Mouse (Mus musculus): ENCODE results near the gene Agmat.
A peak's percentile ranks its signal among the peaks of the same experiment; 100 is the strongest.

Gene Agmat

GRCm38 (mm10) chr4:141779828-141780227 lies 33.4 kb downstream of the Agmat start:
- peak; percentile 75 to 85 for DNase-seq (ENCODE audit: low spot score in 2 of 2)

GRCm38 (mm10) chr4:141781201-141781985 lies 34.9 kb downstream of the Agmat start:
- no peak for DNase-seq (ENCODE audit: low spot score in 2 of 2)

- no peak for DNase-seq (ENCODE audit: low spot score in 2 of 2)
Measured at GRCm38 (mm10) chr4:141784835-141785234, 38.4 kb downstream of the Agmat start.

GRCm38 (mm10) chr4:141786141-141786540 lies 39.7 kb downstream of the Agmat start:
- DNase-seq (ENCODE audit: low spot score in 2 of 2) = no peak

GRCm38 (mm10) chr4:141787046-141787445 lies 40.6 kb downstream of the Agmat start:
- DNase-seq (ENCODE audit: low spot score in 2 of 2) = no peak

GRCm38 (mm10) chr4:141787462-141787861 lies 41.0 kb downstream of the Agmat start:
- DNase-seq (ENCODE audit: low spot score in 2 of 2) = no peak

GRCm38 (mm10) chr4:141789564-141790218 lies 43.2 kb downstream of the Agmat start:
- no peak for DNase-seq (ENCODE audit: low spot score in 2 of 2)

GRCm38 (mm10) chr4:141790524-141790990 lies 44.1 kb downstream of the Agmat start, which contains the start of gene Dnajc16:
Gene Dnajc16 (minus strand): TSS chr4:141790931.
- peak; percentile 98 to 99 for DNase-seq (ENCODE audit: low spot score in 2 of 2)

GRCm38 (mm10) chr4:141791486-141791885 lies 45.0 kb downstream of the Agmat start:
- no peak for DNase-seq (ENCODE audit: low spot score in 2 of 2)

- DNase-seq (ENCODE audit: low spot score in 2 of 2) = no peak
Measured at GRCm38 (mm10) chr4:141791951-141792350, 45.5 kb downstream of the Agmat start.

- no peak for DNase-seq (ENCODE audit: low spot score in 2 of 2)
Measured at GRCm38 (mm10) chr4:141792554-141793281, 46.2 kb downstream of the Agmat start.

GRCm38 (mm10) chr4:141793282-141794151 lies 47.0 kb downstream of the Agmat start, which contains the start of gene Casp9:
Gene Casp9 (plus strand): TSS chr4:141793612.
- DNase-seq (ENCODE audit: low spot score in 2 of 2) = peak; percentile 95 to 96

GRCm38 (mm10) chr4:141794152-141794535 lies 47.7 kb downstream of the Agmat start:
- DNase-seq (ENCODE audit: low spot score in 2 of 2) = no peak

GRCm38 (mm10) chr4:141796356-141796755 lies 49.9 kb downstream of the Agmat start:
- DNase-seq (ENCODE audit: low spot score in 2 of 2) = no peak

GRCm38 (mm10) chr4:141796954-141797353 lies 50.5 kb downstream of the Agmat start:
- DNase-seq (ENCODE audit: low spot score in 2 of 2) = no peak

GRCm38 (mm10) chr4:141797545-141797944 lies 51.1 kb downstream of the Agmat start:
- no peak for DNase-seq (ENCODE audit: low spot score in 2 of 2)

- no peak for DNase-seq (ENCODE audit: low spot score in 2 of 2)
Measured at GRCm38 (mm10) chr4:141804105-141804504, 57.6 kb downstream of the Agmat start.

GRCm38 (mm10) chr4:141805886-141806285 lies 59.4 kb downstream of the Agmat start:
- no peak for DNase-seq (ENCODE audit: low spot score in 2 of 2)
